Mouse (Mus musculus) embryonic fibroblast, embryonic 13.5 days (primary cell): ENCODE results near the gene Gjc3.

Source experiments
- CTCF ChIP-seq: IDR thresholded peaks from 2 replicates; pipeline ENCODE4 v1.5.1; 2011; ENCODE audit warnings: mild to moderate bottlenecking, control low read depth, low read length, moderate library complexity, borderline replicate concordance; ENCODE audit not compliant: insufficient read depth
- POLR2A ChIP-seq: IDR thresholded peaks from 2 replicates; pipeline ENCODE4 v1.6.1; 2011; ENCODE audit warnings: low read depth, mild to moderate bottlenecking, control low read depth, low read length, moderate library complexity

- TF ChIP-seq CTCF, result no peak
- no peak for TF ChIP-seq POLR2A
Measured at GRCm38 (mm10) chr5:137937238-137937637, 25.7 kb downstream of the Gjc3 start.
